Mouse (Mus musculus) heart, postnatal 4 days (tissue): Measurements from ENCODE around the gene Ddx56. TPM values are rescaled to one million over a fixed set of nuclear protein-coding genes. Genes with fewer than 3 reads are reported as not detected.

Experiments
- DNase-seq: peaks from one replicate; pipeline ENCODE4 v3.0.0; 2021
- total RNA-seq, 2 experiments: library from RNA; stranded (reverse); gene quantifications; 2 replicates each; pipeline ENCODE4 v1.2.3; 2021

Gene Ddx56
- total RNA-seq, result 10 to 100 TPM; 37.5 to 38.2 TPM

- peak; percentile 92 for DNase-seq
Observed at GRCm38 (mm10) chr11:6267320-6268254, at the start of gene Ddx56. Gene Ddx56 (minus strand): TSS chr11:6267772.

GRCm38 (mm10) chr11:6316821-6317220 lies 49.2 kb upstream of the Ddx56 start:
- DNase-seq, result no peak

- no peak for DNase-seq
Observed at GRCm38 (mm10) chr11:6313874-6314406, 46.4 kb upstream of the Ddx56 start.

- no peak for DNase-seq
Observed at GRCm38 (mm10) chr11:6308181-6308580, 40.6 kb upstream of the Ddx56 start.

GRCm38 (mm10) chr11:6305943-6306430 lies 38.4 kb upstream of the Ddx56 start:
- no peak for DNase-seq

- no peak for DNase-seq
Observed at GRCm38 (mm10) chr11:6302793-6303192, 35.2 kb upstream of the Ddx56 start.

GRCm38 (mm10) chr11:6299435-6299834 lies 31.9 kb upstream of the Ddx56 start:
- DNase-seq, result no peak

GRCm38 (mm10) chr11:6296077-6296476 lies 28.5 kb upstream of the Ddx56 start:
- DNase-seq, result no peak

GRCm38 (mm10) chr11:6294632-6295031 lies 27.1 kb upstream of the Ddx56 start:
- no peak for DNase-seq

GRCm38 (mm10) chr11:6293601-6294000 lies 26.0 kb upstream of the Ddx56 start:
- no peak for DNase-seq

- DNase-seq, result no peak
Observed at GRCm38 (mm10) chr11:6292988-6293349, 25.4 kb upstream of the Ddx56 start.

- peak; percentile 69 for DNase-seq
Observed at GRCm38 (mm10) chr11:6292116-6292987, 24.8 kb upstream of the Ddx56 start.

GRCm38 (mm10) chr11:6291401-6292115 lies 24.0 kb upstream of the Ddx56 start, which contains the start of gene Ogdh:
Gene Ogdh (plus strand): TSS chr11:6291633.
- DNase-seq, result peak; percentile 99

GRCm38 (mm10) chr11:6290883-6291282 lies 23.3 kb upstream of the Ddx56 start:
- no peak for DNase-seq

- DNase-seq, result no peak
Observed at GRCm38 (mm10) chr11:6290138-6290537, 22.6 kb upstream of the Ddx56 start.

GRCm38 (mm10) chr11:6282940-6283339 lies 15.4 kb upstream of the Ddx56 start:
- peak; percentile 70 for DNase-seq

- peak; percentile 4 for DNase-seq
Observed at GRCm38 (mm10) chr11:6276466-6276865, 8.9 kb upstream of the Ddx56 start.

- no peak for DNase-seq
Observed at GRCm38 (mm10) chr11:6275094-6275484, 7.5 kb upstream of the Ddx56 start.

- peak; percentile 99 for DNase-seq
Observed at GRCm38 (mm10) chr11:6274387-6275093, 7.0 kb upstream of the Ddx56 start, which contains the start of gene Tmed4. Gene Tmed4 (minus strand): TSS chr11:6274870.

GRCm38 (mm10) chr11:6273607-6274006 lies 6.0 kb upstream of the Ddx56 start:
- no peak for DNase-seq

- no peak for DNase-seq
Observed at GRCm38 (mm10) chr11:6266621-6267020, 951 bp downstream of the Ddx56 start.
